Mouse (Mus musculus) hindbrain, embryonic 10.5 days (tissue): Measurements from ENCODE around the gene Dnajc6. TPM values are rescaled to one million over a fixed set of nuclear protein-coding genes. Genes with fewer than 3 reads are reported as not detected.

Experiments used
- DNase-seq: peaks from one replicate; pipeline ENCODE4 v3.0.0-alpha.2; 2017; ENCODE audit warnings: low spot score
- H3K27ac ChIP-seq: fragments of 300-500 bp; sonication (generic); 2 replicates; pipeline ENCODE4 v1.5.1; 2016; ENCODE audit warnings: mild to moderate bottlenecking, moderate library complexity
- H3K27me3 ChIP-seq: fragments of 300-500 bp; sonication (generic); 2 replicates; pipeline ENCODE4 v1.6.1; 2016; ENCODE audit warnings: mild to moderate bottlenecking; ENCODE audit not compliant: poor library complexity, insufficient read depth, severe bottlenecking
- H3K36me3 ChIP-seq: fragments of 300-500 bp; sonication (generic); 2 replicates; pipeline ENCODE4 v1.6.1; 2016; ENCODE audit warnings: mild to moderate bottlenecking, moderate library complexity
- H3K4me1 ChIP-seq: fragments of 300-500 bp; sonication (generic); replicated peaks from 2 replicates; pipeline ENCODE4 v1.6.1; 2016; ENCODE audit warnings: mild to moderate bottlenecking
- H3K4me3 ChIP-seq: fragments of 300-500 bp; sonication (generic); 2 replicates; pipeline ENCODE4 v1.5.1; 2016; ENCODE audit warnings: mild to moderate bottlenecking, moderate library complexity
- H3K9me3 ChIP-seq: fragments of 300-500 bp; sonication (generic); 2 replicates; pipeline ENCODE4 v1.6.1; 2016; ENCODE audit warnings: mild to moderate bottlenecking, moderate library complexity
- WGBS: fragments of 180-500 bp; shearing (Covaris S2); methylation state at CpG from one replicate; pipeline ENCODE4 v1.1.7; 2016; 5-methylcytosine and 5-hydroxymethylcytosine counted together
- polyA plus RNA-seq: library from polyadenylated mRNA; unstranded; fragments of >200 nt; fragmentation: Nextera tagmentation; extraction: Ambion mirVana; gene quantifications from 2 replicates; pipeline ENCODE4 v1.2.1, GENCODE M21; 2016

The Dnajc6 gene
- polyA plus RNA-seq, 1 experiment from 2014 or later: 3.7 TPM

DNA sequence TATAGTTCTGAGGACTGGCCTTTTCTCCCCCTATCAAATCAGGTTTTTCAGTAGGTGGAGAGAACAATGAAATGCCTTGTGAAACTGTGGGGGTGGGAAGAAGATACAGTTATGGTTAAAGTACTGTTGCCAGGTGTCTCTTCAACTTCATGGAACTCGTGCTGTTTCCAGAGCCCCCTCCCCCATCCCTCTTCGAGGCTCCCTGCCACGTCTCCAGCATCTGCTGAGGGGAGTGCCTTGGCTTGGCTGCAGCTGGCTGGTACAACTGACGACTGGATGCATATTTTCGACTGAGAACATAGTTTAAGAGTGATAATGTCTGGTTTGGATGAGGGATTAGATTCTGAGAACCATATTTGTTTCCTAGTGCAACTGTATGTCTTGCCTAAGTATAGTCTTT is 55.9 kb downstream of the Dnajc6 start:
- H3K27ac ChIP-seq: no peak overlapping the region
- H3K4me3 ChIP-seq: no peak overlapping the region
- H3K36me3 ChIP-seq: no peaks in the 10 kb centered on the region
- 19% methylated on average over 5 of the region's 5 CpGs for WGBS
- H3K4me1 ChIP-seq: peaks cover 19% of the 10 kb centered on the region
- H3K9me3 ChIP-seq: no peaks in the 10 kb centered on the region
- H3K27me3 ChIP-seq: peaks cover 31% of the 10 kb centered on the region
- no peak for DNase-seq

DNA sequence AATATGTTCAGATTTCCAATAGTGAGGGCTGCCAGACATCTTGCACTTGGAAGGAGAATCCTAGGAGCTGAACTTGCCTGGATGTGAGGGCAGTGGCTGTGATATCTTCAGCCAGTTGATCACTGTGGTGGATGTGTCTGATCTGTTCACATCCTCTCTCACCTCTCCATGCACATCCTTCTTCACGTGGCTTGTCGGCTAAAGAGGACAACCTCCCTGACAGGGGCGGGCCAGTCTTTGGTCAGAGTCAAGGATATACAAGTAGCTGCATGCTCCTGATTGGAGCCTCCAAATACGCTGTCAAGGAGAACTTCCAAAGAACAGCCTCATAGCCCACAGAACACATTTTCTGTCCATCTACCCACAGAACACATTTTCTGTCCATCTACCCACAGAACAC is 58.6 kb downstream of the Dnajc6 start:
- no peak for DNase-seq
- no peak overlapping the region for H3K27ac ChIP-seq
- 81% methylated on average over 4 of the region's 4 CpGs for WGBS
- H3K9me3 ChIP-seq: no peaks in the 10 kb centered on the region
- peaks cover 18% of the 10 kb centered on the region; the same call in 1 of the 2 replicates for H3K27me3 ChIP-seq
- peaks cover 20% of the 10 kb centered on the region for H3K4me1 ChIP-seq
- no peaks in the 10 kb centered on the region for H3K36me3 ChIP-seq
- H3K4me3 ChIP-seq: no peak overlapping the region

DNA sequence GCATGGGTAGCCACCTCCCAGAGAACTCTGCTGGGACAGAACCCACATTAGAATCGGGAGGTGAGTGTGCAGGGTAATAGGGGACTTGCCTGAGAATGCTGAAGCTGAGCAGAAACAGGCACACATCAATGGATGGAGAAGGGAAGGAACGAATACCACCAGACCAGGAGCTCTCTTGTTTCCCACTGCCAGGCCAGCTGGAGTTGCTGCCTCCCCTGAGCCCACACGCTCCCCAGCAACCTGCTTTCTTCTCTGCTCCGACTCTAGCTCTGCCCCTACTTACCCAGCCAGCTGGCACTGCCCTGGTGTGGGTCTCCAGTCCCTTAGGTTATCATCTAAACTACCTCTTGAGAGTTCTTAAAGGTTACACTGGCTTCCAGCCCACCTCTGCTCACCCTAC is 63.7 kb downstream of the Dnajc6 start:
- Histone ChIP-seq H3K4me1 (peaks cover 17% of the 10 kb centered on the region), H3K27ac (no peak overlapping the region), H3K9me3 (no peaks in the 10 kb centered on the region), H3K27me3 (no peaks in the 10 kb centered on the region), H3K4me3 (no peak overlapping the region), H3K36me3 (no peaks in the 10 kb centered on the region)
- no peak for DNase-seq
- 72% methylated on average over 4 of the region's 4 CpGs for whole genome bisulfite sequencing

DNA sequence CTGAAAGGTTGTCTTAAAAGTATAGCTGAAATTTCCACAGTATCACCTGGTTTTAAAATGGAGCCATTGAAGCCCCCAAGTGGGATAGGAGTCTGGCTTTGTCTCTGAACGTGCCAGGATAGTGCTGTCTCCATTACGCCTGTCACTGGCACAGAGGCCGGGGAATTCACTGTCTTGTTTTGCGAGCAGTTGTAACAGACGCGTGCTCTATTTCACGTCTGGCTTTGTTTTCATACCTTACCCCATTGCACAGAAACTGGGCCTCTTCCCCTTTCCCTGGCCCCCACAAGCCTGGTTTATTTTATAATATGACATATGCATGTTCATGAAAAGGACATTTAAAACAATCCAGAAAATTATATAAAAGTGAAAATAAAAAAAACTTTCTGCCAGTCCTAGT is 66.4 kb downstream of the Dnajc6 start:
- WGBS: 86% methylated on average over 7 of the region's 7 CpGs
- DNase-seq: no peak
- H3K9me3 ChIP-seq: no peaks in the 10 kb centered on the region

DNA sequence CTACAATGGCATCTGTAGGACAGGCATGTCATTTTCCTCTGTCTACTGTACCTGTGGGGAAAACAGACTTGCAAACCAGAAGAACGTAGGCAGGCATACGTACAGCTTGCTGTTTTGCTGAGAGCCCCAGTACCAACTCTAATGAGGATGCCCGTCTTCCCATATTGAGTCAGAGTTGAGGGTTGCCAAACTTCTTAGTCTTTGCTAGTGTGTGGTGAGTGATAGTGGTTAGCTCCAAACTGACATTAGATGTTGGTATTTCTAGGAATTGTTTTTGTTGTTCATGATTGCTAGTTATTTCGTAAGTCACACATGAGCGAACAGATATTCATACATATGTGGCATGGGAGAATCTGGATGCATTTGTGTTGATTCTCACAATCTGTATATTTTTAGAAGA is 67.2 kb downstream of the Dnajc6 start:
- no peaks in the 10 kb centered on the region for H3K27me3 ChIP-seq
- no peaks in the 10 kb centered on the region for H3K36me3 ChIP-seq
- 93% methylated on average over 5 of the region's 5 CpGs for WGBS
- H3K27ac ChIP-seq: no peak overlapping the region
- H3K4me1 ChIP-seq: peaks cover 11% of the 10 kb centered on the region
- no peak overlapping the region for H3K4me3 ChIP-seq
- DNase-seq: no peak
- H3K9me3 ChIP-seq: no peaks in the 10 kb centered on the region

More for the DNA sequence above, 66.4 kb downstream of the Dnajc6 start:
- Histone ChIP-seq H3K27ac (no peak overlapping the region), H3K4me1 (peaks cover 17% of the 10 kb centered on the region), H3K27me3 (no peaks in the 10 kb centered on the region), H3K4me3 (no peak overlapping the region), H3K36me3 (no peaks in the 10 kb centered on the region)

DNA sequence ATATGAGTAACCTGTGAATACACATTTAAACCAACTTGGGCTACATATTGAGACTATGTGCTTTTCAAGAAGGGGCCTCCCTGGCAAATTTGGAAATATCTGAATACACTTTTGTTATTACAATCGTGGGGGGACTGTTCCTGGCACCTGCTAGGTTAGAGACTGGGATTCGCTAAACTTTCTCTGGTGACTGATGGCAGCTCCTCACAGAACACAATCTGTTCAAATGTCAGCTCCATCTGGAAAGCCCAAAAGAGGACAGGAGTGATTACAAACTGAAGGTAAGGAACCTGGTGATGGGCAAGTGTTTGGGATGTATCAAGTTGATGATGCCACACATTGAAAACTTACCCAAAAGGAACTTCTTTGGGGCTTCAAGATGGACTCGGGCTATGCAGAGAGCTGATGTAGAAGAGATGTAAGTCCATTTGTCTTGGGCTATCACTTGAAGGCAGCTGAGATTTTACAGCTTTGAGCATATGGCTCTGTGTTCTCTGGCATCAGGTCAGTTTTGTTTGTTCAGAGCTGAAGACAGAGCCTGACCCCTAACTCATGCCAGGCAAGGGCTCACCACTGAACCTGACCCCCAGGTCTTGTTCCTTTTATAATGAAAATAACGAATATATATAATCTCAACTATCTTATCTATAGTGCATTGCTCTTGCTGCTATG is 68.4 kb downstream of the Dnajc6 start:
- 92% methylated on average over 4 of the region's 4 CpGs for whole genome bisulfite sequencing
- no peaks in the 10 kb centered on the region for H3K36me3 ChIP-seq
- no peaks in the 10 kb centered on the region for H3K9me3 ChIP-seq
- H3K4me3 ChIP-seq: no peak overlapping the region
- DNase-seq: no peak
- H3K27me3 ChIP-seq: no peaks in the 10 kb centered on the region
- peaks cover 13% of the 10 kb centered on the region for H3K4me1 ChIP-seq
- H3K27ac ChIP-seq: no peak overlapping the region

DNA sequence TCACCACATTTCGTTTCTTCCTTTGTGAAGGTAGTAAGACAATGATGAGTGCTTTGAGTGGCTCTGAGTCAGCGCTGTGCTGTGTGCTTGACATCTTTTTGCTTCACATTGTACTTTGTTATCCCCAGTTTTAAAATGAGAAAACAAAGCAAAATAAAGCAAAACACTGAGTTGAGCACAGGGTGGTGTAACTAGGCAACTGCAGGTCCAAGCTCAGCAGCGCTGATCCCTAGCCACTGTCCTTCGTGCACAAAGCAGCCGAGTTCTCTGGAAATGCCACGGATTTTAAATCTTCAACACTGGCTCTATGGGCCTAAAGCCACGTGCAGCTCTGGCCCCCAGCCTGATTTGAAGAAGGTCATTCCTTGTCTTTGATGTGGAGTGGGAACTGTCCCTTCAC is 72.6 kb downstream of the Dnajc6 start:
- Histone ChIP-seq H3K4me1 (peaks cover 6% of the 10 kb centered on the region; the same call in 1 of the 2 replicates), H3K27ac (no peak overlapping the region), H3K4me3 (no peak overlapping the region), H3K9me3 (no peaks in the 10 kb centered on the region), H3K36me3 (no peaks in the 10 kb centered on the region), H3K27me3 (no peaks in the 10 kb centered on the region)
- 63% methylated on average over 7 of the region's 7 CpGs for WGBS
- no peak for DNase-seq

DNA sequence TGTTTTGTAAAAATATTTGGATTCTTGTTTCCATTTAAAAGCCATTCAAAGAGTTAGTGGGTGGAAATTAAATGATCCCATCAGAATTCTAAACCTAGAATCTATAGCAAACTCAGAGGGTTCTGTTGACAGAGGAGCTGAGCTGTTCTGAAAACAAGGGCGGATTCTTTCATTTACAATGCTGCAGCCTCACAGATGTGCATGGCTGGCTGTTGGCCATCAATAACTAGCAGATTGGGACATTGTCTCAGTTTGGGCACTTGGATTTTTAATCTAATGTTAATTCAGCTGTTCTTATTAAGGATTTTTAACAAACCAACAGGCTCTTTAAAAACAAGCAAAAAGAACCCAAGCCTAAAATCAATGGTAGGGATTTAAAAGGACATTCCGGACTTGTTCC is 75.7 kb downstream of the Dnajc6 start:
- Histone ChIP-seq H3K4me1 (peaks cover 6% of the 10 kb centered on the region; the same call in 1 of the 2 replicates), H3K27ac (no peak overlapping the region), H3K27me3 (no peaks in the 10 kb centered on the region), H3K9me3 (no peaks in the 10 kb centered on the region), H3K4me3 (no peak overlapping the region), H3K36me3 (no peaks in the 10 kb centered on the region)
- WGBS: 73% methylated on average over 2 of the region's 2 CpGs
- no peak for DNase-seq

DNA sequence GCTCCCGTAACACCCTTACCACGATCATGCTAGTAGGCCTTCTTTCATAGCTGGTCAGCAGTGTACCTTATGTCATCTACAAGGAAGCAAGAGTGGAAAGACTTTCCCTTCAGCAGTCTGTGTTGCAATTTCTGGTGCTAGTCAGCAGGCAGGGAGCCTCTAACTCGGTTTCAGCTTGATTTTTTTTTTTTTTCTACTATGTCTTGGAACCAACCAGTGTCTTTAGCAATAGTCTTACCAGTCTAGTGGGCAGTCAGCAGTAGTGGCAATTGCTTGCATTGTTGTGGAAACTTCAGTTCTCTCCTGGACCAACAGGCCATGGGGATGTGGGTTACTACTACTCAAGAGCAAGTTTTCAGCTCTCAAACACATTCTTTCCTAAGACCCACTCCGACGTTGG is 78.9 kb downstream of the Dnajc6 start:
- Histone ChIP-seq H3K27me3 (no peaks in the 10 kb centered on the region), H3K4me1 (no peaks in the 10 kb centered on the region; the same call in 1 of the 2 replicates), H3K36me3 (no peaks in the 10 kb centered on the region), H3K9me3 (no peaks in the 10 kb centered on the region), H3K4me3 (no peak overlapping the region), H3K27ac (no peak overlapping the region)
- no peak for DNase-seq
- 92% methylated on average over 5 of the region's 5 CpGs for WGBS

DNA sequence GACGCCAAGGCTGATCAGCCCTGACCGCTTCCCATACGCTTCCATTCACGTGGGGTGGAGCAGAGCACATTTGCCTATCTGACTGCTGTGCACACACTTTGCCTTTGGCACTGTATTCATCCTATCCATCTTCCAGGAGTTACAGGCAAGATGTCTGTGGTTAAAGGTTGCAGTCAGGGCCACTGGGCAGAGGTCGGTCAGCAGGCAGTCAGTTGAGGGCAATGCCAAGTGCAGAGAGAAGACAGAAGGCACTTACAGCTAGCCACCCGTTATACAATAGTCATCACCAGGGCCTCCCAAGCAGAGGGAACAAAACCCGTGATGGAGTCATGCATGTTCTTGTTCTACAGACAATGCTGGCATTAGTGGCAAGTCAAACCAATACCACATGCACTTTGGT is 82.3 kb downstream of the Dnajc6 start:
- no peaks in the 10 kb centered on the region for H3K36me3 ChIP-seq
- WGBS: 81% methylated on average over 7 of the region's 7 CpGs
- DNase-seq: no peak
- H3K27me3 ChIP-seq: no peaks in the 10 kb centered on the region
- H3K9me3 ChIP-seq: no peaks in the 10 kb centered on the region
- no peaks in the 10 kb centered on the region; the same call in 1 of the 2 replicates for H3K4me1 ChIP-seq
- H3K27ac ChIP-seq: no peak overlapping the region
- H3K4me3 ChIP-seq: no peak overlapping the region

DNA sequence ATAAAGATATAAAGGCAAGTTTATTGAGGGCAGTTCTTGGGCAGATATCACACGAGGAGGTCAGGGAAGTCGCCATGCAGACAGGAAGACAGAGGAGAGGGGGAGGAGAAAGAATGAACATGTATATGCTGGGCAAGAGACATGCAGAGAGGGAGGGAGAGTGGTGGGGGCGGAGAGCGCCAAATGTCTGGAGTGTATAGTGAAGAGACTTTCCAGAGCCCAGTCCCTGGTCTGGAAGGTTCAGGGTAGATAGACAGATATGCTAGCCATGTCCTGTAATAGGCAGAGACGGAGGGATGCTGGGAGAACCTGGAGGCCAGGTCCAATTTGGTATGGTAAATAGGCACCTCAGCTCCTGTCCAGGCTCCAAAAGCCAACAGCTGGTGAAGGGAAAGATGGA is 83.1 kb downstream of the Dnajc6 start:
- Histone ChIP-seq H3K4me1 (no peaks in the 10 kb centered on the region; the same call in 1 of the 2 replicates), H3K36me3 (no peaks in the 10 kb centered on the region), H3K27me3 (no peaks in the 10 kb centered on the region), H3K4me3 (no peak overlapping the region), H3K9me3 (no peaks in the 10 kb centered on the region), H3K27ac (no peak overlapping the region)
- no peak for DNase-seq
- WGBS: 84% methylated on average over 5 of the region's 5 CpGs

DNA sequence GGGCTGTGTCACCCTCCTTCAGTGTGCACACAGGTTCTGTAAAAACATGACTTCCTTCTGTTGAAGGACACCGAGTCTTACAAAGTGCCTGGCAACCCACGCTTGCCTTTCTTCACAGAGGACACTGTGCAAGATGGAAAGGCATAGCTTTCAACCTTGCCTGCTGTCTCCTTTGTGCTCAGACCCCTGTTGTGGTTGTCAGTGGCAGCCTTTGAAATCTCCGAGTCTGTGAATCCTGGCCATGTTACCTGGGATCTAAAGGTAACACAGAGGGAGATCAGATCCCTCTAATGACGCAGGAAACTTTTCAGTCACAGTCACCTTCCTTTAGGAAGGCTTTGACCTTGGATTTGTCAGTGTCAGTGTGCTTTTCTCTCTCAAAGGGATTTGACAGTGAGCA is 84.7 kb downstream of the Dnajc6 start:
- Histone ChIP-seq H3K4me1 (peaks cover 12% of the 10 kb centered on the region), H3K27me3 (no peaks in the 10 kb centered on the region), H3K4me3 (no peak overlapping the region), H3K9me3 (no peaks in the 10 kb centered on the region), H3K27ac (no peak overlapping the region), H3K36me3 (no peaks in the 10 kb centered on the region)
- DNase-seq: no peak
- WGBS: 85% methylated on average over 4 of the region's 4 CpGs

DNA sequence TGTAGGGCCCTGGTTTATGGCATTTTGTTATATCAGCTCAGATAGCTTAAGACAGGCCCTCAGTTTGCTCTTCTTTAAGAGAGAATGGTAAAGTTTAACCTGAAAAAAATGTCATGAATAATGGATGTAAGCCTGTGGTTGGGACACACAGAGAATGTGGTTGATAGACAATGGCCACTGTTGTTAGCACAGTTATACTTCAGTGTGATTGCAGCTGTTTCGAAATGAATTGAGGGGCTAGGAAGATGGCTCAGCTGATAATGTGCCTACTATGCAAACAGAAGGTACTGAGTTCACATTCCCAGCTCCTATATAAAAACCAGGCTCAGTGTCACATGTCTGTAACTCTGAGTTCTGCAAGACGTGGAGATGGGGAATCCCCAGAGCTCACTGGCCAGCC is 86.4 kb downstream of the Dnajc6 start:
- Histone ChIP-seq H3K27me3 (no peaks in the 10 kb centered on the region), H3K27ac (no peak overlapping the region)
- WGBS: 88% methylated on average over 2 of the region's 2 CpGs

More for the DNA sequence above, 86.4 kb downstream of the Dnajc6 start:
- no peaks in the 10 kb centered on the region for H3K9me3 ChIP-seq
- peaks cover 12% of the 10 kb centered on the region for H3K4me1 ChIP-seq
- DNase-seq: no peak
- H3K4me3 ChIP-seq: no peak overlapping the region
- no peaks in the 10 kb centered on the region for H3K36me3 ChIP-seq
